11 mouse cellular contexts compared by ENCODE assay signal in the genomic region with DNA sequence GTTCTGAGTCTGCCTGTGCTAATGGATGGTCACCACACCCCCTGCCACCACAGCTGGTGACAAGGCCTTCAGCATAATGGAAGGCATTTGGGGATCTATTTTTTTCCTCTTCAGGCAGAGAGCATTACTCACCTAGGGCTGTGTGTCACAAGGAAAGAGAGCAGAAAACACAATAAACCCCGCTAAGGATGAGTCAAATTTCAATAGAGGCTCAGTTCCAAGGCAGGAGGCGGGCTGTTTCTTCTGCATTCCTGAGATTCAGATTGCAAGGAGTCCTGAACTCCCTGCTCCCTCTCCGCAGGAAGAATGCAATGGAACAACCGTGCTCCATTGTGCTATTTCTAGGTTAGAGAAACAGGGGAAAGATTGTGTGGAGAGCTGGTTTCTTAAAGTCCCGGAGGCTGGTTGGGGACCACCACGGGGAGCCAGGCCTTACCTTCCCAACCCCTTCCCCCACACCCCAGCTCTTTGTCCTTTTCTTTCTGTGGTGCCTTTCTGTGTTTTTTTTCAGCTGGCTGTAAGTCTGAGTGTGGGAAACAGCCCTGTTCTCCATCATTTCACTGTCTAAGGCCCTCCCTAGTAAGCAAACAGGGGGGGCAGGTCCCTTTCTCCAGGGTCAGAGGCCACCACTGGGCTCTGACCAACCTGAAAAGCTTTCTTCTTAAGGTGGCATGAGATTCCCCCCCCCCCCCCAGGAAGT. TPM values are rescaled to one million over a fixed set of nuclear protein-coding genes. Genes with fewer than 3 reads are reported as not detected.
DNase-seq lines count a peak whose midpoint lies in the region; ATAC-seq and TF ChIP-seq lines count a peak whose summit lies in the region.
"Had no signal": no experiment of that assay in that cellular context is flagged by ENCODE, and none has a peak within 500 bp of the region (broad histone marks: within the 10 kb centered on the region; RNA-seq: fewer than 3 reads in every experiment).

No protein-coding gene starts in this region.

- no peak for TF ChIP-seq POLR2A in limb, embryonic 14.5 days (IDR thresholded peaks at IDR 0.05; ENCODE audit: borderline replicate concordance, extremely low read depth, insufficient read depth, insufficient read length)

- no peaks in the 10 kb centered on the region for H3K27me3 ChIP-seq in forebrain, embryonic 11.5 days (ENCODE audit: control insufficient read depth, insufficient read depth, low read length)
- H3K27me3 ChIP-seq in forebrain, embryonic 15.5 days: no peaks in the 10 kb centered on the region
- H3K27me3 ChIP-seq in limb, embryonic 14.5 days (ENCODE audit: control insufficient read depth, insufficient read depth, low read length): no peaks in the 10 kb centered on the region

- intact Hi-C loops in left cerebral cortex, adult 2 months (cut with DNase I): no loop called here
- intact Hi-C loops in left cerebral cortex, postnatal 14 days (cut with DNase I): no loop called here

- no peaks in the 10 kb centered on the region; the same call in 1 of the 2 replicates for H3K4me1 ChIP-seq in forebrain, embryonic 11.5 days (replicated peaks; ENCODE audit: control insufficient read depth, insufficient read depth, low read length)
- H3K4me1 ChIP-seq in forebrain, embryonic 15.5 days: 0 out of 2 replicates have a peak, but pooled peaks cover 4% of the 10 kb centered on the region
- H3K4me1 ChIP-seq in limb, embryonic 14.5 days (ENCODE audit: control insufficient read depth, insufficient read depth, low read length): peaks cover 14% of the 10 kb centered on the region

- TF ChIP-seq CTCF in left cerebral cortex, adult 2 months (IDR thresholded peaks at IDR 0.05): no peak

- no peak for DNase-seq in forebrain, embryonic 11.5 days (ENCODE audit: low spot score)
- peak in 1 of 2 experiments; percentile 36 for DNase-seq in left cerebral cortex, adult 2 months (ENCODE audit: extremely low spot score in 1 of 2, low spot score in 2 of 2)
- no peak for DNase-seq in left cerebral cortex, postnatal 14 days (ENCODE audit: low spot score in 2 of 2)
- DNase-seq in embryo, embryonic 11 days: peak; percentile 64
- DNase-seq in limb, embryonic 14.5 days (ENCODE audit: low spot score): peak; percentile 57
- no peak for DNase-seq in retina, embryonic 14.5 days (ENCODE audit: low spot score)
- DNase-seq in spleen, postnatal 10 days (ENCODE audit: low spot score in 2 of 2): no peak
- DNase-seq: gastrocnemius, postnatal 36 days had no signal

- 3% methylated on average over 6 of the region's 6 CpGs for WGBS in forebrain, embryonic 11.5 days
- 13% methylated on average over 6 of the region's 6 CpGs for WGBS in forebrain, embryonic 15.5 days
- WGBS in limb, embryonic 14.5 days: 11% methylated on average over 6 of the region's 6 CpGs

- H3K27ac ChIP-seq in forebrain, embryonic 11.5 days (ENCODE audit: low read depth, low read length): peak overlapping the region; percentile 12; the same call in 1 of the 2 replicates
- no peak overlapping the region for H3K27ac ChIP-seq in forebrain, embryonic 15.5 days (replicated peaks)
- peak overlapping the region; percentile 67 for H3K27ac ChIP-seq in left cerebral cortex, adult 2 months
- peak overlapping the region; percentile 67 for H3K27ac ChIP-seq in limb, embryonic 14.5 days (replicated peaks; ENCODE audit: low read depth, low read length)

- no peaks in the 10 kb centered on the region for H3K36me3 ChIP-seq in forebrain, embryonic 11.5 days (ENCODE audit: control insufficient read depth, insufficient read depth, low read length)
- no peaks in the 10 kb centered on the region for H3K36me3 ChIP-seq in forebrain, embryonic 15.5 days
- no peaks in the 10 kb centered on the region for H3K36me3 ChIP-seq in limb, embryonic 14.5 days (ENCODE audit: control insufficient read depth, insufficient read depth, low read length)

- no peaks in the 10 kb centered on the region for H3K9me3 ChIP-seq in forebrain, embryonic 11.5 days (ENCODE audit: control insufficient read depth, low read length)
- no peaks in the 10 kb centered on the region for H3K9me3 ChIP-seq in forebrain, embryonic 15.5 days
- H3K9me3 ChIP-seq in limb, embryonic 14.5 days (ENCODE audit: control insufficient read depth, low read length): no peaks in the 10 kb centered on the region

- H3K4me2 ChIP-seq in forebrain, embryonic 11.5 days (ENCODE audit: low read depth, low read length, severe bottlenecking): no peak overlapping the region
- H3K4me2 ChIP-seq in forebrain, embryonic 15.5 days (replicated peaks): no peak overlapping the region
- H3K4me2 ChIP-seq in limb, embryonic 14.5 days (replicated peaks; ENCODE audit: low read depth, low read length, severe bottlenecking): no peak overlapping the region

- no peak; the same call in 1 of the 2 replicates for ATAC-seq in forebrain, embryonic 11.5 days (replicated peaks; ENCODE audit: low FRiP score)
- no peak for ATAC-seq in forebrain, embryonic 15.5 days (replicated peaks)
- ATAC-seq in limb, embryonic 14.5 days (ENCODE audit: low FRiP score, low read depth): peak; percentile 70; the same call in 1 of the 2 replicates

- H3K9ac ChIP-seq in forebrain, embryonic 11.5 days (ENCODE audit: low read length): no peak overlapping the region
- H3K9ac ChIP-seq in forebrain, embryonic 15.5 days (replicated peaks): no peak overlapping the region
- 0 out of 2 replicates have a peak overlapping the region, but pooled peaks have one; percentile 14 for H3K9ac ChIP-seq in limb, embryonic 14.5 days (ENCODE audit: low read depth, low read length, severe bottlenecking)

- no peak overlapping the region for H3K4me3 ChIP-seq in forebrain, embryonic 11.5 days (ENCODE audit: low read depth, low read length)
- H3K4me3 ChIP-seq in forebrain, embryonic 15.5 days: no peak overlapping the region
- no peak overlapping the region for H3K4me3 ChIP-seq in left cerebral cortex, adult 2 months
- no peak overlapping the region for H3K4me3 ChIP-seq in limb, embryonic 14.5 days (replicated peaks; ENCODE audit: low read length)

RNA-seq across cellular contexts. Expression of gene Smndc1, which starts 21.9 kb away (rescaled TPM):
- 53.6 and 57.6 TPM in 2 replicates for polyA plus RNA-seq in forebrain, embryonic 11.5 days (2014; fragmentation: Nextera tagmentation; extraction: Ambion mirVana)
- polyA plus RNA-seq in forebrain, embryonic 15.5 days (2015; fragmentation: Nextera tagmentation; extraction: Ambion mirVana): 41.0 and 42.3 TPM in 2 replicates
- total RNA-seq in left cerebral cortex, adult 2 months (2021): 10 to 100 TPM; 35.1 to 35.8 TPM
- 10 to 100 TPM; 35.3 to 36.2 TPM for total RNA-seq in left cerebral cortex, postnatal 14 days (2021)
- 25.6 and 33.9 TPM in 2 replicates for polyA plus RNA-seq in limb, embryonic 14.5 days (2012; rRNA removed)
- 38.6 and 40.3 TPM in 2 replicates for polyA plus RNA-seq in limb, embryonic 14.5 days (2014; fragmentation: Nextera tagmentation; extraction: Ambion mirVana)

RNA-seq across cellular contexts. Expression of gene Gm10197, which starts 40.7 kb away (rescaled TPM):
- not detected in 2 replicates for polyA plus RNA-seq in forebrain, embryonic 11.5 days (2014; fragmentation: Nextera tagmentation; extraction: Ambion mirVana)
- polyA plus RNA-seq in forebrain, embryonic 15.5 days (2015; fragmentation: Nextera tagmentation; extraction: Ambion mirVana): not detected in 2 replicates
- not detected for total RNA-seq in left cerebral cortex, adult 2 months (2021)
- not detected for total RNA-seq in left cerebral cortex, postnatal 14 days (2021)
- not detected in 2 replicates for polyA plus RNA-seq in limb, embryonic 14.5 days (2012; rRNA removed)
- polyA plus RNA-seq in limb, embryonic 14.5 days (2014; fragmentation: Nextera tagmentation; extraction: Ambion mirVana): 4.4 TPM in 1 of 2 replicates, not detected in the other
- total RNA-seq: gastrocnemius, postnatal 36 days; left cerebral cortex, postnatal 25 days; neutrophil, adult 5-6 weeks had no signal

Comparison
In these comparisons a context has a peak if more than half of its experiments do, and no peak if none do; other contexts are left out.
1. DNase-seq: peak in embryo, embryonic 11 days (single experiment) and limb, embryonic 14.5 days (single experiment); none in forebrain, embryonic 11.5 days (single experiment), left cerebral cortex, postnatal 14 days (0 of 2), retina, embryonic 14.5 days (single experiment) and spleen, postnatal 10 days (0 of 2).